Mouse (Mus musculus) inflammation-experienced regulatory T-cells, adult 6 months (primary cell): Measurements from ENCODE around the gene Slc7a7. TPM values are rescaled to one million over a fixed set of nuclear protein-coding genes. Genes with fewer than 3 reads are reported as not detected.

ENCODE experiments used
- ATAC-seq: one replicate; pipeline ENCODE4 v1.8.0; 2017
- polyA plus RNA-seq, 3 experiments: library from polyadenylated mRNA; unstranded; fragments of 100-300 nt; shearing (Covaris generic); gene quantifications; one replicate each; pipeline ENCODE4 v1.2.1; 2017

Gene Slc7a7
- polyA plus RNA-seq = 1 to 10 TPM in 1 of 3 experiments, under 1 TPM in 2; 0.42 to 2.5 (median 0.49) TPM

- ATAC-seq = no peak
Measured at GRCm38 (mm10) chr14:54417623-54418081, at the start of gene Slc7a7. Gene Slc7a7 (minus strand): TSS chr14:54417780.

GRCm38 (mm10) chr14:54464293-54465005, 46.9 kb upstream of the Slc7a7 start:
- ATAC-seq = peak; percentile 60

GRCm38 (mm10) chr14:54463959-54464292, 46.3 kb upstream of the Slc7a7 start, which contains the start of gene Lrp10:
Gene Lrp10 (plus strand): TSS chr14:54464137.
- ATAC-seq = peak; percentile 73

GRCm38 (mm10) chr14:54463108-54463958, 45.8 kb upstream of the Slc7a7 start:
- ATAC-seq = peak; percentile 56

- ATAC-seq = no peak
Measured at GRCm38 (mm10) chr14:54462146-54462545, 44.6 kb upstream of the Slc7a7 start.

GRCm38 (mm10) chr14:54457907-54458569, 40.5 kb upstream of the Slc7a7 start:
- ATAC-seq = no peak

GRCm38 (mm10) chr14:54454669-54455528, 37.3 kb upstream of the Slc7a7 start:
- ATAC-seq = no peak

GRCm38 (mm10) chr14:54453566-54453965, 36.0 kb upstream of the Slc7a7 start:
- no peak for ATAC-seq

- ATAC-seq = no peak
Measured at GRCm38 (mm10) chr14:54445476-54445875, 27.9 kb upstream of the Slc7a7 start.

- ATAC-seq = no peak
Measured at GRCm38 (mm10) chr14:54443712-54444618, 26.4 kb upstream of the Slc7a7 start.

- no peak for ATAC-seq
Measured at GRCm38 (mm10) chr14:54443196-54443595, 25.6 kb upstream of the Slc7a7 start.

- ATAC-seq = no peak
Measured at GRCm38 (mm10) chr14:54442548-54442947, 25.0 kb upstream of the Slc7a7 start.

GRCm38 (mm10) chr14:54441365-54441764, 23.8 kb upstream of the Slc7a7 start:
- ATAC-seq = no peak

GRCm38 (mm10) chr14:54440538-54440937, 23.0 kb upstream of the Slc7a7 start:
- ATAC-seq = no peak

- ATAC-seq = no peak
Measured at GRCm38 (mm10) chr14:54439610-54440009, 22.0 kb upstream of the Slc7a7 start.

GRCm38 (mm10) chr14:54439155-54439554, 21.6 kb upstream of the Slc7a7 start:
- ATAC-seq = no peak

GRCm38 (mm10) chr14:54435194-54435918, 17.8 kb upstream of the Slc7a7 start:
- no peak for ATAC-seq

GRCm38 (mm10) chr14:54433941-54434531, 16.5 kb upstream of the Slc7a7 start:
- ATAC-seq = no peak
